Mouse (Mus musculus) hindlimb bud, embryonic 11.5 days (tissue): Measurements from ENCODE around the gene Olfr63.
"Not testable (repeated sequence)": the region's sequence is repeated elsewhere in the genome, so short reads cannot be mapped to it uniquely, and the experiment has no call there.

Experiments used
- DNase-seq: peaks from one replicate; pipeline ENCODE4 v3.0.0-alpha.2; 2012; ENCODE audit warnings: low read depth, low spot score; ENCODE audit errors: extremely low spot score

The Olfr63 gene

DNA sequence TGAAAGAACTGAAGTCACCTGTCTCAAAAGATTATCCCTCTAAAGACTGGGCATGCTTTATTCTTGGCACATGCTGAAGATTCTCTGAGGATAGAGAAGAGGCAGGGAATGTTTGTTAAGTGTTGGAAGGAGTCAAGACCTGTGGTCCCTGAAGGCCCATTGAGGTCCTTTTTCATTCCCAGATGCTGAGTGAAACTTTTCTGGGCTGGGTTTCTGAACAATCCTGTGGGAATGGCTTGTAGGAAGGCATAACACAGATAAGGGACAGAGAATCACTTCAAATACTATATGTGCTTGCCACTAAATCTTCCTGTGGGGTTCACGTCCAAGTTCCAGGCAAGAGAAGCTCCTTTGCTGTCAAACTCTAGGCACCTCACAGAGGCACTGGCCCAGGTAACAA is at the start of gene Olfr63:
Gene Olfr63, plus strand, starts transcription at position 301 of the 400 bp plus-strand sequence.
- no peak for DNase-seq

- DNase-seq: no peak
Observed at GRCm38 (mm10) chr17:33221590-33221989, 42.9 kb upstream of the Olfr63 start, which contains the start of gene Olfr1564. Olfr1564 (minus strand) TSS chr17:33221690.

- DNase-seq: not testable (repeated sequence)
Observed at GRCm38 (mm10) chr17:33236646-33237045, 27.8 kb upstream of the Olfr63 start.

- not testable (repeated sequence) for DNase-seq
Observed at GRCm38 (mm10) chr17:33254530-33255318, 9.8 kb upstream of the Olfr63 start, which contains the start of gene Zfp955a. Zfp955a (minus strand) TSS chr17:33255145.

GRCm38 (mm10) chr17:33255319-33255657 is 9.2 kb upstream of the Olfr63 start:
- DNase-seq: not testable (repeated sequence)

GRCm38 (mm10) chr17:33268907-33269306 is 4.4 kb downstream of the Olfr63 start:
- DNase-seq: no peak

DNA sequence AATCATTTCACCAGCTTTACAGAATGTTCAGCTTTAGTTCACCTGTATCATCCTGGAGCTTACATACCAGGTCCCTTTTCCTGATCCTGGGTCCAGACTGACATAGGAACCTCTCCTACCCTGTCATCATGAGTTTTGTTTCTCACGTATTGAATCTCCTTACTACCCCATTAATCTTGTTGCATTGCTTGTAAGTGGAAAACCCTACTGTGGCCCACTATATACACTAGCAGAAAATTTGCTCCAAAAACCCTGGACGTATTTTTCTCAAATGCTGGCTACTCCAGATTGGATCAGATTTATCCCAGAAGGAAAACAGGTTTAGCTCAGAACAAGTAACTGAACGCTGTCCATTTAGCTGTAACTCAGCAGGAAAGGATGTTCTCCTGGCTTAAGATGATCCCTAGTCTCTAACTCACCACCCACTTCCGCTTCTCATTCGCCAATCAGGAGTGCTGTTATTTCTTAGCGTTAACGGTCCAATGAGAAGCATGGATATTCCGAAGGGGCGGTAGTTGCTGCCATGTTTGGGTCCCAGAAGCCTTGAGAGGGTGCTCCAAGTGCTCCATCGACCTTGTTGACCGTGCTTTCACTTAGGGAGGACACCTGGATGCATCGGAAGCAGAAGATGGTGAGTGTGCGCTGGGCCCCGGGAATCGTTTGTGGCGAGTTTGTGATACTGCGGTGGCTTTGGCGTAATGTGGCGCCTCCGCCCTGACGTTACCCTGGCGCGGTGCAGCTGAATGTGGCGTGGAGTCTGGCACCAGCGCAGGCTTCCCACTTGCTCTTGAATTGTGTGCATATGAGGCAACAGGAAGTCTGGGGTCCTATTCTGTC is 24.8 kb downstream of the Olfr63 start, which contains the start of gene Zfp955b:
Gene Zfp955b, plus strand, starts transcription at position 506 of the 837 bp plus-strand sequence.
- not testable (repeated sequence) for DNase-seq

DNA sequence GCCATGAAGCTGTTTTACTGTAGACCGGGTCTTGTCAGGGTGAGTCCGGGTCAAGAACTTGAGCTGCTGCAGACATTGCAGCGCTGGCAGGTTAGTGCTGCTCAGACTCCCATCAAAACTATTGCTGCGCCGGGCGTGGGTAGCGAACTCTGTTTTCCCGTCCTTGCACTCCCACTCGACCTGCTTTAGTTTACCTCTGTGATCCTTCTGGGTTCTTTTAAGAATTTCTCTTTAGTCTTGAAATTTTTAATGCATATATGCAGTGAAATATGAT is 25.3 kb downstream of the Olfr63 start:
- DNase-seq: not testable (repeated sequence)
